Mouse (Mus musculus): ENCODE measurements at regions not wholly inside any gene's neighbourhood (a gene's known extent, or its start where the extent isn't known, plus 50 kb on each side); places are given as distances from the start of the nearest gene placed in this dataset.

- no peak for DNase-seq
These were observed 61.6 kb upstream of the 4932438H23Rik start for GRCm38 (mm10) chr16:91156506-91156905.

GRCm38 (mm10) chr16:91160679-91161078, 64.6 kb upstream of the Olig2 start:
- peak in 1 of 2 experiments; percentile 23 for DNase-seq

- no peak for DNase-seq
These were observed 63.6 kb upstream of the Olig2 start for GRCm38 (mm10) chr16:91161616-91162015.

GRCm38 (mm10) chr16:91162381-91162780, 62.9 kb upstream of the Olig2 start:
- DNase-seq = no peak

GRCm38 (mm10) chr16:91165906-91166305, 59.4 kb upstream of the Olig2 start:
- no peak for DNase-seq

- DNase-seq = peak; percentile 28 to 45
These were observed 58.4 kb upstream of the Olig2 start for GRCm38 (mm10) chr16:91166866-91167265.

- no peak for DNase-seq
These were observed 56.9 kb upstream of the Olig2 start for GRCm38 (mm10) chr16:91168398-91168797.

- no peak for DNase-seq
These were observed 55.4 kb upstream of the Olig2 start for GRCm38 (mm10) chr16:91169829-91170228.

- no peak for DNase-seq
These were observed 53.3 kb upstream of the Olig2 start for GRCm38 (mm10) chr16:91171911-91172440.

- DNase-seq = no peak
These were observed 52.7 kb upstream of the Olig2 start for GRCm38 (mm10) chr16:91172510-91172909.

GRCm38 (mm10) chr16:91173241-91173640, 52.0 kb upstream of the Olig2 start:
- DNase-seq = no peak

GRCm38 (mm10) chr16:91173870-91174278, 51.4 kb upstream of the Olig2 start:
- no peak for DNase-seq

GRCm38 (mm10) chr16:91174401-91174800, 50.9 kb upstream of the Olig2 start:
- no peak for DNase-seq
